Mouse (Mus musculus) CH12.LX (cell line): ENCODE data around the gene Trp53i13. TPM values are rescaled to one million over a fixed set of nuclear protein-coding genes. Genes with fewer than 3 reads are reported as not detected.
A peak's percentile ranks its signal among the peaks of the same experiment; 100 is the strongest.

Source experiments
- DNase-seq: peaks from one replicate; pipeline ENCODE4 v3.0.0-alpha.2; 2013; ENCODE audit errors: extremely low read depth
- H3K27ac ChIP-seq: 2 replicates; pipeline ENCODE4 v1.5.1; 2012; ENCODE audit warnings: low read depth, mild to moderate bottlenecking, control low read depth, moderate library complexity; ENCODE audit not compliant: insufficient read depth
- H3K27me3 ChIP-seq: replicated peaks from 2 replicates; pipeline ENCODE3; 2012; ENCODE audit warnings: inconsistent platforms
- H3K36me3 ChIP-seq, 2 experiments: replicated peaks in 1 of 2; 2 replicates each; pipeline versions ENCODE3 to v1.6.1; 2012; ENCODE audit warnings: inconsistent platforms in 1 of 2, low read length in 1 of 2, mild to moderate bottlenecking in 1 of 2, mixed read lengths in 1 of 2, moderate library complexity in 1 of 2; ENCODE audit not compliant: control insufficient read depth in 1 of 2, insufficient read depth in 1 of 2
- H3K4me1 ChIP-seq, 2 experiments: 2 replicates each; pipeline ENCODE4 v1.6.1; 2012; ENCODE audit warnings: inconsistent platforms in 1 of 2, moderate library complexity in 1 of 2; ENCODE audit not compliant: insufficient read depth in 2 of 2, control insufficient read depth in 1 of 2
- H3K4me2 ChIP-seq: 2 replicates; pipeline ENCODE4 v1.6.1; 2012; ENCODE audit warnings: low read depth, mild to moderate bottlenecking, control low read depth; ENCODE audit not compliant: poor library complexity, insufficient read depth, severe bottlenecking
- H3K4me3 ChIP-seq, 3 experiments: fragments of 150-350 bp in 1 of 3; sonication (generic) in 1 of 3; replicated peaks in 1 of 3; 2 replicates each; pipeline versions ENCODE3 to v1.5.1; 2011 to 2012; ENCODE audit warnings: low read depth in 2 of 3, low read length in 2 of 3, mild to moderate bottlenecking in 2 of 3, moderate library complexity in 2 of 3, control low read depth in 1 of 3, improper control_type of control experiment in 1 of 3, inconsistent platforms in 1 of 3, mixed read lengths in 1 of 3; ENCODE audit not compliant: poor library complexity in 1 of 3
- H3K79me2 ChIP-seq: replicated peaks from 2 replicates; pipeline ENCODE4 v1.6.1; 2012; ENCODE audit warnings: mild to moderate bottlenecking, moderate library complexity; ENCODE audit not compliant: control insufficient read depth, poor library complexity, insufficient read depth, severe bottlenecking; ENCODE audit errors: extremely low read depth
- H3K9ac ChIP-seq: 2 replicates; pipeline ENCODE4 v1.6.1; 2012; ENCODE audit warnings: low read depth, mild to moderate bottlenecking, control low read depth, moderate library complexity; ENCODE audit not compliant: insufficient read depth
- H3K9me3 ChIP-seq: replicated peaks from 2 replicates; pipeline ENCODE3; 2012; ENCODE audit warnings: low read length, inconsistent platforms, mixed read lengths
- CHD1 ChIP-seq: IDR thresholded peaks from 2 replicates; pipeline ENCODE4 v1.6.1; 2012; ENCODE audit warnings: low read depth, low read length, improper control_type of control experiment, inconsistent platforms
- CTCF ChIP-seq, 2 experiments: IDR thresholded peaks in 1 of 2; conservative IDR thresholded peaks in 1 of 2; 2 replicates each; pipeline ENCODE4 v1.5.1; 2011 to 2012; ENCODE audit warnings: low read depth in 2 of 2, low read length in 2 of 2, improper control_type of control experiment in 1 of 2, inconsistent platforms in 1 of 2, mild to moderate bottlenecking in 1 of 2, moderate library complexity in 1 of 2
- ELF1 ChIP-seq: IDR thresholded peaks from 2 replicates; pipeline ENCODE4 v1.6.1; 2014; ENCODE audit warnings: low read depth, mild to moderate bottlenecking, inconsistent platforms, low read length, improper control_type of control experiment
- EP300 ChIP-seq: IDR thresholded peaks from 2 replicates; pipeline ENCODE4 v1.6.1; 2011; ENCODE audit warnings: low read length, improper control_type of control experiment
- GABPA ChIP-seq: IDR thresholded peaks from 2 replicates; pipeline ENCODE4 v1.6.1; 2012; ENCODE audit warnings: low read depth, low read length, improper control_type of control experiment, inconsistent platforms; ENCODE audit not compliant: insufficient replicate concordance
- HCFC1 ChIP-seq: IDR thresholded peaks from 2 replicates; pipeline ENCODE4 v1.6.1; 2012; ENCODE audit warnings: low read depth, mild to moderate bottlenecking, inconsistent platforms, low read length, improper control_type of control experiment
- JUN ChIP-seq: IDR thresholded peaks from 2 replicates; pipeline ENCODE4 v1.6.1; 2011; ENCODE audit warnings: low read depth, mild to moderate bottlenecking, low read length, improper control_type of control experiment, moderate library complexity; ENCODE audit not compliant: insufficient read depth
- JUND ChIP-seq: conservative IDR thresholded peaks from 2 replicates; pipeline ENCODE4 v1.6.1; 2011; ENCODE audit warnings: low read depth, low read length, improper control_type of control experiment
- KAT2A ChIP-seq: IDR thresholded peaks from 2 replicates; pipeline ENCODE4 v1.6.1; 2012; ENCODE audit warnings: low read length, improper control_type of control experiment, inconsistent platforms; ENCODE audit not compliant: insufficient replicate concordance
- MEF2A ChIP-seq: IDR thresholded peaks from 2 replicates; pipeline ENCODE4 v1.6.1; 2014; ENCODE audit warnings: low read depth, mild to moderate bottlenecking, inconsistent platforms, low read length, improper control_type of control experiment, borderline replicate concordance
- MYC ChIP-seq: IDR thresholded peaks from 2 replicates; pipeline ENCODE4 v1.6.1; 2011; ENCODE audit warnings: low read depth, mild to moderate bottlenecking, improper control_type of control experiment, low read length
- NRF1 ChIP-seq: IDR thresholded peaks from 2 replicates; pipeline ENCODE4 v1.6.1; 2014; ENCODE audit warnings: low read depth, mild to moderate bottlenecking, inconsistent platforms, low read length, improper control_type of control experiment, moderate library complexity
- PAX5 ChIP-seq: IDR thresholded peaks from 2 replicates; pipeline ENCODE4 v1.6.1; 2012; ENCODE audit warnings: low read length, inconsistent platforms, mixed read lengths
- POLR2A ChIP-seq: IDR thresholded peaks from 2 replicates; pipeline ENCODE4 v1.6.1; 2011; ENCODE audit warnings: low read depth, mild to moderate bottlenecking, improper control_type of control experiment, low read length
- RAD21 ChIP-seq: IDR thresholded peaks from 2 replicates; pipeline ENCODE4 v1.6.1; 2011; ENCODE audit warnings: low read depth, mild to moderate bottlenecking, low read length, improper control_type of control experiment, moderate library complexity
- RCOR1 ChIP-seq: conservative IDR thresholded peaks from 2 replicates; pipeline ENCODE4 v1.6.1; 2012; ENCODE audit warnings: low read depth, mild to moderate bottlenecking, inconsistent platforms, low read length, improper control_type of control experiment
- TCF12 ChIP-seq: IDR thresholded peaks from 2 replicates; pipeline ENCODE4 v1.6.1; 2014; ENCODE audit warnings: low read depth, mild to moderate bottlenecking, inconsistent platforms, low read length, improper control_type of control experiment
- USF1 ChIP-seq: IDR thresholded peaks from 2 replicates; pipeline ENCODE4 v1.6.1; 2014; ENCODE audit warnings: low read depth, mild to moderate bottlenecking, inconsistent platforms, low read length, improper control_type of control experiment
- USF2 ChIP-seq: conservative IDR thresholded peaks from 2 replicates; pipeline ENCODE4 v1.6.1; 2011; ENCODE audit warnings: low read depth, low read length, improper control_type of control experiment
- ZC3H11A ChIP-seq: IDR thresholded peaks from 2 replicates; pipeline ENCODE4 v1.6.1; 2012; ENCODE audit warnings: low read depth, mild to moderate bottlenecking, inconsistent platforms, low read length, improper control_type of control experiment
- ZKSCAN1 ChIP-seq: IDR thresholded peaks from 2 replicates; pipeline ENCODE4 v1.6.1; 2012; ENCODE audit warnings: low read depth, inconsistent platforms, low read length, improper control_type of control experiment, borderline replicate concordance
- ZMIZ1 ChIP-seq: IDR thresholded peaks from 2 replicates; pipeline ENCODE4 v1.6.1; 2012; ENCODE audit warnings: low read depth, mild to moderate bottlenecking, inconsistent platforms, low read length, improper control_type of control experiment
- ZNF384 ChIP-seq: IDR thresholded peaks from 2 replicates; pipeline ENCODE4 v1.6.1; 2012; ENCODE audit warnings: low read depth, low read length, improper control_type of control experiment, inconsistent platforms
- dilution Hi-C: fragments of 300-500 bp; cut with MboI; formaldehyde crosslinking; loops from 2 replicates; pipeline ENCODE4 v1.14.3; 2020; ENCODE audit warnings: low sequenced_read_pairs; ENCODE audit not compliant: extremely low pct_unique_long_range_greater_than_20kb, extremely low pct_ligation_motif_present
- in situ Hi-C: fragments of 300-500 bp; cut with MboI; formaldehyde crosslinking; loops from 3 replicates; pipeline ENCODE4 v1.14.3; 2019; ENCODE audit warnings: low sequenced_read_pairs, low pct_ligation_motif_present, low pct_unique_long_range_greater_than_20kb, mixed read lengths
- polyA plus RNA-seq: library from polyadenylated mRNA; unstranded; fragments of >175 nt; gene quantifications from 2 replicates; pipeline ENCODE4 v1.2.1, GENCODE M21; 2012; ENCODE audit warnings: low read depth; ENCODE audit not compliant: insufficient read length
- total RNA-seq, 2 experiments: library from RNA; depleted of rRNA; stranded (reverse); fragments of 300-350 nt in 1 of 2; fragments of >200 nt in 1 of 2; gene quantifications; 2 replicates each; pipeline ENCODE4 v1.2.3; 2012 to 2014

Trp53i13 gene
- 11.1 and 12.8 TPM in 2 replicates for total RNA-seq (2012; rRNA removed)
- 6.4 and 6.7 TPM in 2 replicates for total RNA-seq (2014; rRNA removed)
- 12.6 and 14.9 TPM in 2 replicates for polyA plus RNA-seq

DNA sequence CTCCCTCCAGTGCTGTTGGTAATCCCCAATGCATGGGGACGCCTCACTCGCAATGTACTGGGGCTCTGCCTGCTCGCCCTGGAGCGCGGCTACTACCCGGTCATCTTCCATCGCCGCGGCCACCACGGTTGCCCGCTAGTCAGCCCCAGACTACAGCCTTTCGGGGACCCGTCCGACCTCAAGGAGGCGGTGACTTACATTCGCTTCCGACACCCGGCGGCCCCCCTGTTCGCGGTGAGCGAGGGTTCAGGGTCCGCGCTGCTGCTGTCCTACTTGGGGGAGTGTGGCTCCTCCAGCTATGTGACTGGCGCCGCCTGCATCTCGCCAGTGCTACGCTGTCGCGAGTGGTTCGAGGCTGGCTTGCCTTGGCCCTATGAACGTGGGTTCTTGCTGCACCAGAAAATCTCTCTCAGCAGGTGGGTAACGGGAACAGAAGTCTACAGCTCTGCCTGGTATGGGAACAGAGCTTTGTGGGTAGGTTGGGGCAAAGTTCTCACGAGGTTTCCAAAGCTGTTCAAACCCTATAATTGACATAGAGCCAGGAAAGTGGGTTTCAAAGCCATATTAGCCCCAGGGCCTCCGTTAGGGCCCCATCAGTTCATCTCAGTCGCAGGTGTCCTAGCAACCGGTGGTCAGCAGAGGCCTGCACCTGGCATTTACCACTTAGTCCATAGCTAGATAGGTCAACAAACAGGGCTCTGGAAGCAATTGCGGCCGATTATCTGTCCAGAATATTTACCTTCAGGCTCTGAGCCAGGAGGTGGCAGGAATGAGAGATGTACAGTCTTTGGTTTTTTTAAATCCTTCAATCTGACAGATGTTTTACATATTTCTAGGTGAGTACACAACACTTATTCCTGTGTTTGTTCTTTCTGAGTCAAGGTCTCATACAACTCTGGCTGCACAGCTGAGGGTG is at the start of gene Trp53i13:
TSS of gene Trp53i13 (minus strand) at position 344 of the 916 bp plus-strand sequence.
- in situ Hi-C loops (loop anchor here (10.0 kb wide), 1 partner anchor 279 kb away; no protein-coding TSS in a partner anchor), dilution Hi-C loops (no loop called here)
- TF ChIP-seq RAD21 = no peak
- TF ChIP-seq PAX5 = no peak
- TF ChIP-seq JUND = no peak
- TF ChIP-seq RCOR1 = no peak
- TF ChIP-seq USF2 = no peak
- TF ChIP-seq KAT2A = no peak
- TF ChIP-seq POLR2A = no peak
- TF ChIP-seq ZMIZ1 = no peak
- TF ChIP-seq EP300 = no peak
- TF ChIP-seq TCF12 = no peak
- no peak for TF ChIP-seq HCFC1
- TF ChIP-seq GABPA = no peak
- TF ChIP-seq NRF1 = no peak
- TF ChIP-seq ZNF384 = no peak
- TF ChIP-seq ZKSCAN1 = no peak
- DNase-seq = no peak
- H3K79me2 ChIP-seq = no peaks in the 10 kb centered on the region
- no peak within 1 kb of the TSS for H3K9ac ChIP-seq
- peaks cover 12% of the 10 kb centered on the region for H3K9me3 ChIP-seq
- H3K4me1 ChIP-seq = peaks cover 26 to 62% of the 10 kb centered on the region in 2 experiments
- H3K36me3 ChIP-seq = peaks cover 0 to 11% of the 10 kb centered on the region in 2 experiments
- no peaks in the 10 kb centered on the region for H3K27me3 ChIP-seq
- H3K4me3 ChIP-seq = no peak within 1 kb of the TSS
- H3K27ac ChIP-seq = no peak within 1 kb of the TSS
- peak within 1 kb of the TSS; percentile 24 for H3K4me2 ChIP-seq

GRCm38 (mm10) chr11:77545261-77545660 is 29.5 kb upstream of the Trp53i13 start:
- Histone ChIP-seq H3K36me3 (peaks cover 64 to 76% of the 10 kb centered on the region in 2 experiments), H3K27me3 (no peaks in the 10 kb centered on the region), H3K4me1 (no peaks in the 10 kb centered on the region), H3K79me2 (0 out of 2 replicates have a peak, but pooled peaks cover 3% of the 10 kb centered on the region), H3K4me2 (no peak overlapping the region), H3K9ac (no peak overlapping the region), H3K9me3 (no peaks in the 10 kb centered on the region), H3K4me3 (no peak overlapping the region), H3K27ac (no peak overlapping the region)
- DNase-seq = no peak
- TF ChIP-seq MEF2A (no peak), CHD1 (no peak), GABPA (no peak), JUN (no peak), PAX5 (no peak), TCF12 (no peak), KAT2A (no peak), MYC (no peak), RCOR1 (no peak), CTCF (conservative IDR thresholded peaks at IDR 0.05 in 1 of 2, IDR thresholded peaks at IDR 0.05 in 1 of 2; ENCODE audit: low read depth in 2 of 2, low read length in 2 of 2) (no peak), ZMIZ1 (no peak), ELF1 (no peak), USF2 (no peak), ZC3H11A (no peak), USF1 (no peak), NRF1 (no peak)
- in situ Hi-C loops (no loop called here), dilution Hi-C loops (no loop called here)
